Mouse (Mus musculus): Measurements from ENCODE around the gene Efna2. TPM values are rescaled to one million over a fixed set of nuclear protein-coding genes. Genes with fewer than 3 reads are reported as not detected.

The Efna2 gene
- total and polyA plus RNA-seq, 2 experiments from 2014 or later, result 23.2 to 32.8 TPM

- H3K36me3 ChIP-seq (ENCODE audit: insufficient read depth, low read length), result peaks cover 20% of the 10 kb centered on the region; the same call in 1 of the 2 replicates
- peak overlapping the region; percentile 100 for H3K27ac ChIP-seq
- ATAC-seq (peak; percentile 37), DNase-seq (ENCODE audit: low spot score) (peak; percentile 97)
- H3K27me3 ChIP-seq (ENCODE audit: insufficient read depth, low read length), result no peaks in the 10 kb centered on the region
- peak overlapping the region; percentile 99 for H3K9ac ChIP-seq (replicated peaks; ENCODE audit: low read length)
- no peaks in the 10 kb centered on the region for H3K9me3 ChIP-seq (ENCODE audit: low read length)
- peak overlapping the region; percentile 64 for H3K4me2 ChIP-seq (ENCODE audit: low read depth, low read length)
- no peak for TF ChIP-seq CTCF (IDR thresholded peaks at IDR 0.05; ENCODE audit: low read depth)
- H3K4me3 ChIP-seq (ENCODE audit: low read length), result peak overlapping the region; percentile 91
- under 1% methylated on average over 47 of the region's 48 CpGs for WGBS
- H3K4me1 ChIP-seq (ENCODE audit: insufficient read depth, low read length), result peaks cover 17% of the 10 kb centered on the region
Measured at GRCm38 (mm10) chr10:80168038-80168661, 11.1 kb upstream of the Efna2 start.

GRCm38 (mm10) chr10:80169070-80169469 is 10.2 kb upstream of the Efna2 start:
- peaks cover 20% of the 10 kb centered on the region; the same call in 1 of the 2 replicates for H3K36me3 ChIP-seq (ENCODE audit: insufficient read depth, low read length)
- WGBS, result 78% methylated on average over 1 of the region's 1 CpGs
- peak overlapping the region; percentile 100; the same call in 1 of the 2 replicates for H3K27ac ChIP-seq
- peak overlapping the region; percentile 64 for H3K4me2 ChIP-seq (ENCODE audit: low read depth, low read length)
- H3K4me3 ChIP-seq (ENCODE audit: low read length), result peak overlapping the region; percentile 91; the same call in 1 of the 2 replicates
- H3K9ac ChIP-seq (replicated peaks; ENCODE audit: low read length), result peak overlapping the region; percentile 99
- DNase-seq (ENCODE audit: low spot score), result no peak
- H3K4me1 ChIP-seq (ENCODE audit: insufficient read depth, low read length), result peaks cover 17% of the 10 kb centered on the region
- no peaks in the 10 kb centered on the region for H3K27me3 ChIP-seq (ENCODE audit: insufficient read depth, low read length)
- TF ChIP-seq CTCF (IDR thresholded peaks at IDR 0.05; ENCODE audit: low read depth), result no peak
- H3K9me3 ChIP-seq (ENCODE audit: low read length), result no peaks in the 10 kb centered on the region
- no peak for ATAC-seq

DNA sequence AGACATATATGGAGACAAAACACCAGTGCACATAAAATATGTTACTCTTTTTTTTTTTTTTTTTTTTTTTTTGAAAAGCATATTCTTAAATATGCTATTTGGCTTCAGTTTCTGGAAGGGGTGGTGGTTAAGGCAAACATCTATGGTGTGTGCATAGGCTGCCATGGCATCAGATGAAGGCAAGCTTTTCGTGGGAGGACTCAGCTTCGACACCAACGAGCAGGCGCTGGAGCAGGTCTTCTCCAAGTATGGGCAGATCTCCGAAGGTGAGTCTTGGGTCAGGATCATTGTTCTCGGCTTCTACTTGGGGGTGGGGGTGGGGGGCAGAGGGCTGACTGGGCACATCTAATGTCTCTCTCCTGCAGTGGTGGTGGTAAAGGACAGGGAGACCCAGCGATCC is 9.6 kb upstream of the Efna2 start:
- peaks cover 17% of the 10 kb centered on the region for H3K4me1 ChIP-seq (ENCODE audit: insufficient read depth, low read length)
- H3K9ac ChIP-seq (replicated peaks; ENCODE audit: low read length), result no peak overlapping the region
- H3K27me3 ChIP-seq (ENCODE audit: insufficient read depth, low read length), result no peaks in the 10 kb centered on the region

DNA sequence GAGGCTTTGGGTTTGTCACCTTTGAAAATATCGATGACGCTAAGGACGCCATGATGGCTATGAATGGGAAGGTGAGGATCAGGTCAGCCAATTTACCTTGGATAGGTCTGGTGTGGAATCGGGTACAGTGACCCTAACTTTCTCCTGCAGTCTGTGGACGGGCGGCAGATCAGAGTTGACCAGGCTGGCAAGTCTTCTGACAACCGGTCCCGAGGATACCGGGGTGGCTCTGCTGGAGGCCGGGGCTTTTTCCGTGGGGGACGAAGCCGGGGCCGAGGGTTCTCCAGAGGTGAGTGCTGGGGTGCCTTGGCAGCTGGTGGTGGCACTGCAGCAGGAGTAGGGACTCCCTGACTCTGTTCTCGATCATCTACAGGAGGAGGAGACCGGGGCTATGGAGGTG is 9.2 kb upstream of the Efna2 start:
- Histone ChIP-seq H3K9me3 (ENCODE audit: low read length) (no peaks in the 10 kb centered on the region), H3K9ac (replicated peaks; ENCODE audit: low read length) (no peak overlapping the region), H3K4me3 (ENCODE audit: low read length) (no peak overlapping the region), H3K36me3 (ENCODE audit: insufficient read depth, low read length) (peaks cover 20% of the 10 kb centered on the region; the same call in 1 of the 2 replicates), H3K4me1 (ENCODE audit: insufficient read depth, low read length) (peaks cover 17% of the 10 kb centered on the region), H3K27ac (no peak overlapping the region), H3K4me2 (ENCODE audit: low read depth, low read length) (no peak overlapping the region), H3K27me3 (ENCODE audit: insufficient read depth, low read length) (no peaks in the 10 kb centered on the region)
- ATAC-seq (no peak), DNase-seq (ENCODE audit: low spot score) (no peak)
- no peak for TF ChIP-seq CTCF (IDR thresholded peaks at IDR 0.05; ENCODE audit: low read depth)
- WGBS, result 95% methylated on average over 16 of the region's 16 CpGs

More for the DNA sequence above, 9.6 kb upstream of the Efna2 start:
- Histone ChIP-seq H3K9me3 (ENCODE audit: low read length) (no peaks in the 10 kb centered on the region), H3K4me3 (ENCODE audit: low read length) (no peak overlapping the region), H3K4me2 (ENCODE audit: low read depth, low read length) (no peak overlapping the region), H3K27ac (no peak overlapping the region), H3K36me3 (ENCODE audit: insufficient read depth, low read length) (peaks cover 20% of the 10 kb centered on the region; the same call in 1 of the 2 replicates)
- WGBS, result 93% methylated on average over 7 of the region's 7 CpGs
- ATAC-seq (no peak), DNase-seq (ENCODE audit: low spot score) (no peak)
- no peak for TF ChIP-seq CTCF (IDR thresholded peaks at IDR 0.05; ENCODE audit: low read depth)

- Histone ChIP-seq H3K4me1 (ENCODE audit: insufficient read depth, low read length) (peaks cover 11% of the 10 kb centered on the region), H3K27ac (no peak overlapping the region), H3K4me2 (ENCODE audit: low read depth, low read length) (no peak overlapping the region), H3K36me3 (ENCODE audit: insufficient read depth, low read length) (peaks cover 20% of the 10 kb centered on the region; the same call in 1 of the 2 replicates), H3K9me3 (ENCODE audit: low read length) (no peaks in the 10 kb centered on the region), H3K9ac (replicated peaks; ENCODE audit: low read length) (no peak overlapping the region), H3K4me3 (ENCODE audit: low read length) (no peak overlapping the region), H3K27me3 (ENCODE audit: insufficient read depth, low read length) (no peaks in the 10 kb centered on the region)
- 95% methylated on average over 19 of the region's 19 CpGs for WGBS
- no peak for TF ChIP-seq CTCF (IDR thresholded peaks at IDR 0.05; ENCODE audit: low read depth)
- DNase-seq (ENCODE audit: low spot score) (no peak), ATAC-seq (no peak)
Measured at GRCm38 (mm10) chr10:80170601-80171021, 8.7 kb upstream of the Efna2 start.

DNA sequence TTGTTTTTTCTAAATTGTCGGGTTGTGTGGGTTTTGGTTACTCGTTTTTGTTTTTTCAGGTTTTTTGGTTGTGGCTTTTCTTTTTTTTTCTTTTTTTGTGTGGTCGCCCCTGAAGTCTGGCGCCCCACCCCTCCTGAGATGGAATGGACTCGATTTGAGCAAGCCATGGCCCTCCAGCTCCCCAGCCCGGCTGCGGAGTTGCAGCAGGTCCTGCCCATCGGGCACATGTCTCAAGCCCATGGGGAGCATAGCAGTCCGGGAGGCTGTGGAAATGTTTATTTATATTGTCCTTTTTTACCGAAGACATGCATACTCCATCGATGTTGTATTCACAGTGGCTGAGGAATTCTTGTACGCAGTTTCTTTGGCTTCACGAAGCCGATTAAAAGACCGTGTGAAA is 8.0 kb upstream of the Efna2 start:
- TF ChIP-seq CTCF (IDR thresholded peaks at IDR 0.05; ENCODE audit: low read depth), result no peak

More for the DNA sequence above, 8.0 kb upstream of the Efna2 start:
- peaks cover 20% of the 10 kb centered on the region; the same call in 1 of the 2 replicates for H3K36me3 ChIP-seq (ENCODE audit: insufficient read depth, low read length)
- no peaks in the 10 kb centered on the region for H3K27me3 ChIP-seq (ENCODE audit: insufficient read depth, low read length)
- no peak overlapping the region for H3K4me2 ChIP-seq (ENCODE audit: low read depth, low read length)
- H3K4me1 ChIP-seq (ENCODE audit: insufficient read depth, low read length), result peaks cover 9% of the 10 kb centered on the region
- no peak overlapping the region for H3K27ac ChIP-seq
- DNase-seq (ENCODE audit: low spot score) (no peak), ATAC-seq (no peak)
- H3K9ac ChIP-seq (replicated peaks; ENCODE audit: low read length), result no peak overlapping the region
- no peaks in the 10 kb centered on the region for H3K9me3 ChIP-seq (ENCODE audit: low read length)
- no peak overlapping the region for H3K4me3 ChIP-seq (ENCODE audit: low read length)
- 87% methylated on average over 15 of the region's 15 CpGs for WGBS
